ENCODE assay signal across 16 mouse cellular contexts in genomic region chr13:119713107-119713787, GRCm38 (mm10). TPM values are rescaled to one million over a fixed set of nuclear protein-coding genes. Genes with fewer than 3 reads are reported as not detected.
DNase-seq lines count a peak whose midpoint lies in the region; ATAC-seq and TF ChIP-seq lines count a peak whose summit lies in the region.
"Had no signal": no experiment of that assay in that cellular context is flagged by ENCODE, and none has a peak within 500 bp of the region (broad histone marks: within the 10 kb centered on the region; RNA-seq: fewer than 3 reads in every experiment).

No protein-coding gene starts in this region.

- peak; percentile 26 for DNase-seq in cerebellum, adult 11-12 months
- no peak for DNase-seq in cerebellum, adult 18-20 months
- DNase-seq in hindbrain, postnatal 0 days (ENCODE audit: low spot score), result no peak
- DNase-seq in hindbrain, embryonic 14.5 days (ENCODE audit: low spot score), result no peak
- DNase-seq in 416B (ENCODE audit: low read depth), result peak; percentile 82
- no peak for DNase-seq in yolk sac, embryonic 10.5 days (ENCODE audit: low spot score)
- no peak for DNase-seq in thymus, postnatal 0 days (ENCODE audit: low spot score)
- DNase-seq: adrenal gland, adult 8-10 months; heart, postnatal 14 days; kidney, postnatal 14 days; lung, postnatal 10 days; midbrain, embryonic 14.5 days; thymus, postnatal 25 days had no signal

- H3K4me2 ChIP-seq in hindbrain, postnatal 0 days (ENCODE audit: low read depth, low read length), result no peak overlapping the region
- H3K4me2 ChIP-seq in hindbrain, embryonic 14.5 days (replicated peaks), result no peak overlapping the region
- H3K4me2 ChIP-seq: neural tube, embryonic 12.5 days had no signal

- peak overlapping the region; percentile 34; the same call in 1 of the 2 replicates for H3K27ac ChIP-seq in hindbrain, postnatal 0 days
- H3K27ac ChIP-seq in hindbrain, embryonic 14.5 days, result no peak overlapping the region
- H3K27ac ChIP-seq: neural tube, embryonic 12.5 days had no signal

- H3K27me3 ChIP-seq in hindbrain, postnatal 0 days (ENCODE audit: insufficient read depth, low read length), result no peaks in the 10 kb centered on the region
- H3K27me3 ChIP-seq in hindbrain, embryonic 14.5 days (ENCODE audit: control insufficient read depth, insufficient read depth, low read length), result no peaks in the 10 kb centered on the region
- H3K27me3 ChIP-seq: neural tube, embryonic 12.5 days had no signal

- peak; percentile 10; the same call in 1 of the 2 replicates for ATAC-seq in hindbrain, postnatal 0 days
- no peak for ATAC-seq in hindbrain, embryonic 14.5 days (ENCODE audit: low FRiP score)
- peak; percentile 37 to 48; a peak in 3 of 4 replicates for ATAC-seq in hematopoietic stem cell, adult 5-6 weeks (replicated peaks in 1 of 2; ENCODE audit: insufficient read depth in 1 of 2, low FRiP score in 2 of 2, low TSS enrichment in 1 of 2, low read depth in 1 of 2, poor library complexity in 2 of 2, severe bottlenecking in 2 of 2)
- ATAC-seq: intestine, embryonic 16.5 days had no signal

- peaks cover 32% of the 10 kb centered on the region for H3K36me3 ChIP-seq in hindbrain, postnatal 0 days (ENCODE audit: insufficient read depth, low read length)
- H3K36me3 ChIP-seq in hindbrain, embryonic 14.5 days (replicated peaks; ENCODE audit: control insufficient read depth, insufficient read depth), result peaks cover 55% of the 10 kb centered on the region

- H3K9me3 ChIP-seq in hindbrain, postnatal 0 days (ENCODE audit: low read length), result no peaks in the 10 kb centered on the region
- H3K9me3 ChIP-seq in hindbrain, embryonic 14.5 days (ENCODE audit: control insufficient read depth, low read length), result no peaks in the 10 kb centered on the region
- H3K9me3 ChIP-seq: neural tube, embryonic 12.5 days had no signal

- no peak for TF ChIP-seq CTCF in hindbrain, postnatal 0 days (IDR thresholded peaks at IDR 0.05; ENCODE audit: low read depth)

- no peaks in the 10 kb centered on the region for H3K4me1 ChIP-seq in hindbrain, postnatal 0 days (ENCODE audit: insufficient read depth, low read length)
- no peaks in the 10 kb centered on the region for H3K4me1 ChIP-seq in hindbrain, embryonic 14.5 days (replicated peaks; ENCODE audit: control insufficient read depth, insufficient read depth, low read length)
- H3K4me1 ChIP-seq: neural tube, embryonic 12.5 days had no signal

- H3K9ac ChIP-seq in hindbrain, postnatal 0 days (replicated peaks; ENCODE audit: low read length), result no peak overlapping the region
- no peak overlapping the region for H3K9ac ChIP-seq in hindbrain, embryonic 14.5 days
- H3K9ac ChIP-seq: neural tube, embryonic 12.5 days had no signal

- 62% methylated on average over 8 of the region's 8 CpGs for WGBS in hindbrain, postnatal 0 days
- WGBS in hindbrain, embryonic 14.5 days, result 75% methylated on average over 8 of the region's 8 CpGs

- no peak overlapping the region for H3K4me3 ChIP-seq in hindbrain, postnatal 0 days (ENCODE audit: low read length)
- H3K4me3 ChIP-seq in hindbrain, embryonic 14.5 days (replicated peaks; ENCODE audit: low read length), result no peak overlapping the region
- H3K4me3 ChIP-seq: neural tube, embryonic 12.5 days had no signal

RNA-seq across cellular contexts. Expression of gene Hmgcs1, which starts 23.1 kb away (rescaled TPM):
- total RNA-seq in hindbrain, postnatal 0 days (2014; rRNA removed), result 230 and 254 TPM in 2 replicates
- polyA plus RNA-seq in hindbrain, postnatal 0 days (2015; fragmentation: Nextera tagmentation; extraction: Ambion mirVana), result 376 and 384 TPM in 2 replicates
- 533 and 643 TPM in 2 replicates for polyA plus RNA-seq in hindbrain, embryonic 14.5 days (2014; fragmentation: Nextera tagmentation; extraction: Ambion mirVana)
- total RNA-seq in hematopoietic stem cell, adult 5-6 weeks (2017), result 38.3 and 42.3 TPM in 2 replicates
- 67.1 and 74.2 TPM in 2 replicates for polyA plus RNA-seq in thymus, postnatal 0 days (2015; fragmentation: Nextera tagmentation; extraction: Ambion mirVana)

RNA-seq across cellular contexts. Expression of gene Nim1k, which starts 42.4 kb away (rescaled TPM):
- total RNA-seq in hindbrain, postnatal 0 days (2014; rRNA removed), result 9.8 and 10.3 TPM in 2 replicates
- polyA plus RNA-seq in hindbrain, postnatal 0 days (2015; fragmentation: Nextera tagmentation; extraction: Ambion mirVana), result 7.4 and 8.0 TPM in 2 replicates
- polyA plus RNA-seq in hindbrain, embryonic 14.5 days (2014; fragmentation: Nextera tagmentation; extraction: Ambion mirVana), result 5.4 and 6.4 TPM in 2 replicates
- 4.4 and 4.6 TPM in 2 replicates for total RNA-seq in hematopoietic stem cell, adult 5-6 weeks (2017)
- 9.9 and 10.6 TPM in 2 replicates for polyA plus RNA-seq in thymus, postnatal 0 days (2015; fragmentation: Nextera tagmentation; extraction: Ambion mirVana)

Comparison
In these comparisons a context has a peak if more than half of its experiments do, and no peak if none do; other contexts are left out.
1. DNase-seq: peak in cerebellum, adult 11-12 months (single experiment) and 416B (single experiment); none in cerebellum, adult 18-20 months (0 of 2), hindbrain, postnatal 0 days (single experiment), hindbrain, embryonic 14.5 days (single experiment), yolk sac, embryonic 10.5 days (single experiment) and thymus, postnatal 0 days (single experiment).